Mouse (Mus musculus) kidney, adult 2 months (tissue): ENCODE measurements around the gene Unc80.

ENCODE experiments used
- CTCF ChIP-seq: fragments of 200-500 bp; conservative IDR thresholded peaks from 2 replicates; pipeline ENCODE4 v1.5.1; 2011; ENCODE audit warnings: low read depth, mild to moderate bottlenecking, control low read depth, low read length, moderate library complexity, mixed read lengths; ENCODE audit not compliant: insufficient read depth, insufficient read length
- POLR2A ChIP-seq: fragments of 200-500 bp; IDR thresholded peaks from one replicate; pipeline ENCODE4 v1.6.1; 2011; ENCODE audit warnings: low read depth, low read length, control low read depth

DNA sequence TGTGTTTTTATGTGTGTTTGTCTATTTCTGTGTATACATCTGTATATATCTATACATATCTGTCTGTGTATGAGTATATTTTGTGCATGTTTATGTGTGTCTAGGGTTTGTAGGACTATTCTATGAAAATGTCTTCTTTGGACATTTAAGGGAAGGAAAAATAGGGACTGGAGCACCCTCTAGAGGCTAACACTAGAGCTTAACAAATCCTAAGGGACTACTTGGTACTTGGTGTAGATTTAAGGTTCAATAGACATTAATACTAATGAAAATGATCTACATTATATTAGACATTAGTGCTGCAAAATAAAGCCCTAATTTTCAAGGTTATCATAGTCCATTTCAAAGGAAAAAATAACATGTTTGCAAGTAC, 187.6 kb downstream of the Unc80 start:
- TF ChIP-seq CTCF = no peak
- no peak for TF ChIP-seq POLR2A
